Mouse (Mus musculus) hindbrain, embryonic 11.5 days (tissue): Measurements from ENCODE around the gene Olfr1380. TPM values are rescaled to one million over a fixed set of nuclear protein-coding genes. Genes with fewer than 3 reads are reported as not detected.
A peak's percentile ranks its signal among the peaks of the same experiment; 100 is the strongest.

Experiments
- ATAC-seq: fragments of 200-750 bp; cut with Nextera tagmentation; 2 replicates; pipeline ENCODE4 v1.8.0; 2017; ENCODE audit warnings: mild to moderate bottlenecking, moderate TSS enrichment, moderate library complexity; ENCODE audit not compliant: low FRiP score
- DNase-seq: peaks from one replicate; pipeline ENCODE4 v3.0.0-alpha.2; 2015; ENCODE audit warnings: low spot score
- H3K27ac ChIP-seq: fragments of 300-500 bp; sonication (generic); 2 replicates; pipeline ENCODE4 v1.5.1; 2014; ENCODE audit warnings: mild to moderate bottlenecking, low read depth, low read length
- H3K27me3 ChIP-seq: fragments of 300-500 bp; sonication (generic); 2 replicates; pipeline ENCODE4 v1.6.1; 2014; ENCODE audit warnings: mild to moderate bottlenecking, low read length, moderate library complexity, mixed read lengths; ENCODE audit not compliant: control insufficient read depth, insufficient read depth
- H3K36me3 ChIP-seq: fragments of 300-500 bp; sonication (generic); 2 replicates; pipeline ENCODE4 v1.6.1; 2014; ENCODE audit warnings: mild to moderate bottlenecking, low read length, moderate library complexity, mixed read lengths; ENCODE audit not compliant: control insufficient read depth, insufficient read depth
- H3K4me1 ChIP-seq: fragments of 300-500 bp; sonication (generic); replicated peaks from 2 replicates; pipeline ENCODE4 v1.6.1; 2014; ENCODE audit warnings: low read length, mixed read lengths; ENCODE audit not compliant: control insufficient read depth, insufficient read depth
- H3K4me2 ChIP-seq: fragments of 300-500 bp; sonication (generic); replicated peaks from 2 replicates; pipeline ENCODE4 v1.6.1; 2014; ENCODE audit warnings: mild to moderate bottlenecking, low read depth, low read length
- H3K4me3 ChIP-seq: fragments of 300-500 bp; sonication (generic); 2 replicates; pipeline ENCODE4 v1.5.1; 2014; ENCODE audit warnings: low read depth, low read length
- H3K9ac ChIP-seq: fragments of 300-500 bp; sonication (generic); 2 replicates; pipeline ENCODE4 v1.6.1; 2014; ENCODE audit warnings: low read depth, low read length
- H3K9me3 ChIP-seq: fragments of 300-500 bp; sonication (generic); 2 replicates; pipeline ENCODE4 v1.6.1; 2016; ENCODE audit warnings: low read length; ENCODE audit not compliant: control insufficient read depth
- WGBS: fragments of 180-500 bp; shearing (Covaris S2); extraction: QIAGEN DNeasy Blood & Tissue Kit; methylation state at CpG from one replicate; pipeline ENCODE4 v1.1.7; 2014; 5-methylcytosine and 5-hydroxymethylcytosine counted together
- polyA plus RNA-seq: library from polyadenylated mRNA; unstranded; fragments of >200 nt; fragmentation: Nextera tagmentation; extraction: Ambion mirVana; gene quantifications from 2 replicates; pipeline ENCODE4 v1.2.1, GENCODE M21; 2014

Gene Olfr1380
- polyA plus RNA-seq, 1 experiment from 2014 or later, result not detected

DNA sequence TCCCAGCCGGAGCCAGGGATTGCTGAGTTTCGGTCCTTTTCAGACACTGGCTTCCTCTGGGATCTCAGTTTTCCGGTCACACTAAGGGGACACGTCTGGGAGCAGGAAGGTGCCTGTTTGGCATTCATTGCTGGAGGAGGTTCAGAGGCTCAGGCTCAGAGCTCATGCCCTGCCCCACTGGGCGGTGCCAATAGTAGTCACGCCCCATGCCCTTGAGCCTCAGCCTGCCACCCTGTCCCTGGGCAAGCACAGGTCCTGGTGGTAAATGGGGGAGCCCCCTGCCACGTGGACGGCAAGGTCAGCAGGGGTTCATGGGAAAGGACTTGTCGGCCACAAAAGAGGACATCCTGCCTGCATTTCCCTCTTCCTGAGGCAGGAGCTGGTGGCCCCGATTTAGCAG lies 56.7 kb downstream of the Olfr1380 start:
- Histone ChIP-seq H3K4me3 (no peak overlapping the region), H3K4me2 (no peak overlapping the region), H3K9me3 (no peaks in the 10 kb centered on the region), H3K36me3 (no peaks in the 10 kb centered on the region), H3K27me3 (peaks cover 23% of the 10 kb centered on the region), H3K4me1 (no peaks in the 10 kb centered on the region), H3K9ac (no peak overlapping the region), H3K27ac (no peak overlapping the region)
- 5% methylated on average over 10 of the region's 10 CpGs for WGBS
- DNase-seq (peak; percentile 14), ATAC-seq (no peak)

Other genes starting within 250 kb of the Olfr1380 start
- not detected in 2 replicates for gene Olfr1391, start 234.1 kb upstream of the Olfr1380 start, polyA plus RNA-seq
- not detected in 2 replicates for gene Olfr1390, start 221.7 kb upstream of the Olfr1380 start, polyA plus RNA-seq
- not detected in 2 replicates for gene Olfr1389, start 133.8 kb upstream of the Olfr1380 start, polyA plus RNA-seq
- gene Olfr1388, start 120.3 kb upstream of the Olfr1380 start, polyA plus RNA-seq, result 0.07 TPM in 1 of 2 replicates, not detected in the other
- gene Olfr1387, start 101.5 kb upstream of the Olfr1380 start, polyA plus RNA-seq, result not detected in 2 replicates
- gene Olfr1386, start 91.8 kb upstream of the Olfr1380 start, polyA plus RNA-seq, result not detected in 2 replicates
- not detected in 2 replicates for gene Olfr1385, start 67.8 kb upstream of the Olfr1380 start, polyA plus RNA-seq
- not detected in 2 replicates for gene Olfr1384, start 50.2 kb upstream of the Olfr1380 start, polyA plus RNA-seq
- gene Olfr1383, start 37.2 kb upstream of the Olfr1380 start, polyA plus RNA-seq, result not detected in 2 replicates
- gene Olfr1382, start 28.6 kb upstream of the Olfr1380 start, polyA plus RNA-seq, result not detected in 2 replicates
- gene Olfr1381, start 13.4 kb upstream of the Olfr1380 start, polyA plus RNA-seq, result not detected in 2 replicates
- 3.0 and 3.1 TPM in 2 replicates for gene Flt4, start 52.4 kb downstream of the Olfr1380 start, polyA plus RNA-seq
- not detected in 2 replicates for gene Scgb3a1, start 106.7 kb downstream of the Olfr1380 start, polyA plus RNA-seq
- gene Cnot6, start 155.8 kb downstream of the Olfr1380 start, polyA plus RNA-seq, result 60.5 and 65.3 TPM in 2 replicates
- 13.0 and 14.5 TPM in 2 replicates for gene Gfpt2, start 237.3 kb downstream of the Olfr1380 start, polyA plus RNA-seq